8 mouse cellular contexts compared by ENCODE assay signal in the genomic region with DNA sequence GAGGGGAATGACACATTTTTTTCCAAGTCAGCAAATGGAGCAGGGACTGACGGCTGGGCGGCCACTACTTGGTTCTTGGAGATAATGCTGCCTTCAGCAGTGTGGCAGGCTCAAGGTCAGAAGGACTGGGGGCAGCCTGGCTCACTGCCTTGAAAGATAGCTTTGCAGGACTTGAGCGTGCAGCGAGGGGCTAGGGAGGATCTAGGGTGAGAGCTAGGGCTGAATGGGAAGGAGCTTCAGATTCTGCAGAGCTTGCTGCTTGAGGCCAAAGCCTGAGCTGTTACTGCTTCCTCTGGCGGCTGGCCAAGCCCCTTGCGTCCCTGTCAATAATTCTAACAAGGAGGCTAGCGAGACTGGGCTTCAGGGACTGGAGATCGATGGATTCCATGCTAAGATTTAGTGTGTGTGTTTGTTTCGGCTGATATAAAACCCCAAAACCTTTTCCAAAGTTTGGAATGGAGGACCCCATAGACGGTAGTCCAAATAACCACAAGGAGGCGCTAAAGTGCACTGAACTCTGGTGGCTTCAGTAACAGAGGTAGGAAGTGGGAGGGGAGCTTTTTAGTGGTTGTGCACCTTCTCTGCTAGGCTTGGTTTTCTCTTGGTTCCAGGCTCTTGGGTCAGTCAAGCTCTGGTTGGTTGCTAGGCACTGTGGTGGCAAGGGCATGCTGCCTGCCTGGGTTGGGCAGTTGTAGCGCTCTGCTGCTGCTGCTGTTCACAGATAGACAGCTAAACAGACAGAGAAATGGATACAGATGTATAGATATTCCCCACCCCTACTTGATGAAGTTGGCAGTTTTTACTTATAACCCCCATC. TPM values are rescaled to one million over a fixed set of nuclear protein-coding genes. Genes with fewer than 3 reads are reported as not detected.
DNase-seq lines count a peak whose midpoint lies in the region; ATAC-seq and TF ChIP-seq lines count a peak whose summit lies in the region.

No protein-coding gene starts in this region.

- H3K9ac ChIP-seq in heart, embryonic 13.5 days: peak overlapping the region; percentile 84
- peak overlapping the region; percentile 79 for H3K9ac ChIP-seq in kidney, embryonic 16.5 days (replicated peaks; ENCODE audit: low read length)
- H3K9ac ChIP-seq in liver, embryonic 12.5 days: peak overlapping the region; percentile 39; the same call in 1 of the 2 replicates
- H3K9ac ChIP-seq in stomach, embryonic 16.5 days (ENCODE audit: low read length): peak overlapping the region; percentile 75

- H3K9me3 ChIP-seq in heart, embryonic 13.5 days: no peaks in the 10 kb centered on the region
- H3K9me3 ChIP-seq in kidney, embryonic 16.5 days (ENCODE audit: low read length): no peaks in the 10 kb centered on the region
- no peaks in the 10 kb centered on the region for H3K9me3 ChIP-seq in liver, embryonic 12.5 days (replicated peaks)
- H3K9me3 ChIP-seq in stomach, embryonic 16.5 days (replicated peaks; ENCODE audit: control insufficient read depth, low read length): no peaks in the 10 kb centered on the region

- peak; percentile 81 for ATAC-seq in CD4-positive, CD25-positive, alpha-beta regulatory T cell, adult 4 months
- ATAC-seq in erythroblast, adult 5-6 weeks (replicated peaks; ENCODE audit: low FRiP score, poor library complexity, severe bottlenecking): peak; percentile 60
- peak; percentile 10; the same call in 1 of the 2 replicates for ATAC-seq in heart, embryonic 13.5 days (ENCODE audit: extremely low read depth, insufficient number of reproducible peaks, low FRiP score, low TSS enrichment)
- ATAC-seq in kidney, embryonic 16.5 days (ENCODE audit: low FRiP score, low TSS enrichment): peak; percentile 65
- ATAC-seq in liver, embryonic 12.5 days: peak; percentile 30; the same call in 1 of the 2 replicates
- peak; percentile 53 for ATAC-seq in stomach, embryonic 16.5 days (ENCODE audit: insufficient read depth, low FRiP score)

- WGBS in heart, embryonic 13.5 days: 7% methylated on average over 12 of the region's 12 CpGs
- 10% methylated on average over 12 of the region's 12 CpGs for WGBS in kidney, embryonic 16.5 days
- 27% methylated on average over 12 of the region's 12 CpGs for WGBS in liver, embryonic 12.5 days (ENCODE audit: insufficient replicate concordance)
- 10% methylated on average over 12 of the region's 12 CpGs for WGBS in stomach, embryonic 16.5 days

- peaks cover 67% of the 10 kb centered on the region for H3K36me3 ChIP-seq in heart, embryonic 13.5 days
- H3K36me3 ChIP-seq in kidney, embryonic 16.5 days (ENCODE audit: insufficient read depth, low read length): peaks cover 40% of the 10 kb centered on the region
- peaks cover 99% of the 10 kb centered on the region for H3K36me3 ChIP-seq in liver, embryonic 12.5 days
- H3K36me3 ChIP-seq in stomach, embryonic 16.5 days (ENCODE audit: control insufficient read depth, insufficient read depth, low read length): peaks cover 18% of the 10 kb centered on the region

- no peaks in the 10 kb centered on the region for H3K27me3 ChIP-seq in heart, embryonic 13.5 days (replicated peaks)
- H3K27me3 ChIP-seq in kidney, embryonic 16.5 days (ENCODE audit: insufficient read depth, low read length): no peaks in the 10 kb centered on the region
- H3K27me3 ChIP-seq in liver, embryonic 12.5 days (replicated peaks): no peaks in the 10 kb centered on the region
- no peaks in the 10 kb centered on the region for H3K27me3 ChIP-seq in stomach, embryonic 16.5 days (ENCODE audit: control insufficient read depth, insufficient read depth, low read length)

- peak; percentile 48 for TF ChIP-seq CTCF in bone marrow macrophage, adult 2 months (IDR thresholded peaks at IDR 0.05; ENCODE audit: low read depth, low read length)

- peak overlapping the region; percentile 77 for H3K4me2 ChIP-seq in heart, embryonic 13.5 days
- H3K4me2 ChIP-seq in kidney, embryonic 16.5 days (replicated peaks; ENCODE audit: low read depth, low read length): peak overlapping the region; percentile 61
- H3K4me2 ChIP-seq in liver, embryonic 12.5 days: peak overlapping the region; percentile 38
- peak overlapping the region; percentile 69 for H3K4me2 ChIP-seq in stomach, embryonic 16.5 days (ENCODE audit: low read depth, low read length)

- peak; percentile 92 for DNase-seq in naive thymus-derived CD4-positive, alpha-beta T cell, adult 2 months (ENCODE audit: low read depth)

- H3K27ac ChIP-seq in bone marrow macrophage, adult 2 months (ENCODE audit: insufficient read depth, low read depth, low read length): peak overlapping the region; percentile 99
- peak overlapping the region; percentile 100 for H3K27ac ChIP-seq in heart, embryonic 13.5 days (replicated peaks)
- H3K27ac ChIP-seq in kidney, embryonic 16.5 days (ENCODE audit: low read length): peak overlapping the region; percentile 100
- H3K27ac ChIP-seq in liver, embryonic 12.5 days: peak overlapping the region; percentile 82
- peak overlapping the region; percentile 100 for H3K27ac ChIP-seq in stomach, embryonic 16.5 days (ENCODE audit: low read length)

- H3K4me1 ChIP-seq in bone marrow macrophage, adult 2 months (ENCODE audit: control insufficient read depth, insufficient read depth, low read length): peaks cover 39% of the 10 kb centered on the region
- H3K4me1 ChIP-seq in heart, embryonic 13.5 days: peaks cover 71% of the 10 kb centered on the region
- peaks cover 63% of the 10 kb centered on the region for H3K4me1 ChIP-seq in kidney, embryonic 16.5 days (ENCODE audit: insufficient read depth, low read length)
- H3K4me1 ChIP-seq in liver, embryonic 12.5 days: peaks cover 65% of the 10 kb centered on the region
- H3K4me1 ChIP-seq in stomach, embryonic 16.5 days (ENCODE audit: control insufficient read depth, insufficient read depth, low read length): peaks cover 69% of the 10 kb centered on the region

- no peak for TF ChIP-seq POLR2A in bone marrow macrophage, adult 2 months (IDR thresholded peaks at IDR 0.05; ENCODE audit: borderline replicate concordance, low read depth, low read length)

- peak overlapping the region; percentile 37 for H3K4me3 ChIP-seq in bone marrow macrophage, adult 2 months (ENCODE audit: insufficient read depth, low read length)
- peak overlapping the region; percentile 32 for H3K4me3 ChIP-seq in heart, embryonic 13.5 days
- H3K4me3 ChIP-seq in kidney, embryonic 16.5 days (ENCODE audit: low read length): peak overlapping the region; percentile 9; the same call in 1 of the 2 replicates
- no peak overlapping the region for H3K4me3 ChIP-seq in liver, embryonic 12.5 days
- H3K4me3 ChIP-seq in stomach, embryonic 16.5 days (replicated peaks; ENCODE audit: low read length): peak overlapping the region; percentile 36

RNA-seq across cellular contexts. Expression of a gene that starts 25.1 kb away (rescaled TPM):
- polyA plus RNA-seq in CD4-positive, CD25-positive, alpha-beta regulatory T cell, adult 4 months (2017; shearing (Covaris generic)): 10 to 100 TPM; 37.8 to 86.7 TPM
- polyA plus RNA-seq in bone marrow macrophage, adult 2 months (2012; ENCODE audit: insufficient read depth, insufficient read length, missing spikeins): 110 TPM in 2 replicates
- 121 and 149 TPM in 2 replicates for total RNA-seq in erythroblast, adult 5-6 weeks (2015; ENCODE audit: low replicate concordance)
- total RNA-seq in erythroblast, adult 5-6 weeks (2017; ENCODE audit: low replicate concordance): 118 and 183 TPM in 2 replicates
- polyA plus RNA-seq in heart, embryonic 13.5 days (2015; fragmentation: Nextera tagmentation; extraction: Ambion mirVana): 100.0 and 109 TPM in 2 replicates
- 184 and 191 TPM in 2 replicates for polyA plus RNA-seq in kidney, embryonic 16.5 days (2015; fragmentation: Nextera tagmentation; extraction: Ambion mirVana)
- polyA plus RNA-seq in liver, embryonic 12.5 days (2016; fragmentation: Nextera tagmentation; extraction: Ambion mirVana): 168 and 173 TPM in 2 replicates
- polyA plus RNA-seq in stomach, embryonic 16.5 days (2015; fragmentation: Nextera tagmentation; extraction: Ambion mirVana): 138 and 146 TPM in 2 replicates

RNA-seq across cellular contexts. Expression of a gene that starts 25.3 kb away (rescaled TPM):
- polyA plus RNA-seq in CD4-positive, CD25-positive, alpha-beta regulatory T cell, adult 4 months (2017; shearing (Covaris generic)): 1 to 10 TPM; 1.1 to 2.2 TPM
- 66.4 and 67.4 TPM in 2 replicates for polyA plus RNA-seq in bone marrow macrophage, adult 2 months (2012; ENCODE audit: insufficient read depth, insufficient read length, missing spikeins)
- total RNA-seq in erythroblast, adult 5-6 weeks (2015; ENCODE audit: low replicate concordance): 42.0 and 69.4 TPM in 2 replicates
- 51.8 and 55.1 TPM in 2 replicates for total RNA-seq in erythroblast, adult 5-6 weeks (2017; ENCODE audit: low replicate concordance)
- 74.5 and 76.8 TPM in 2 replicates for polyA plus RNA-seq in heart, embryonic 13.5 days (2015; fragmentation: Nextera tagmentation; extraction: Ambion mirVana)
- polyA plus RNA-seq in kidney, embryonic 16.5 days (2015; fragmentation: Nextera tagmentation; extraction: Ambion mirVana): 40.9 and 44.2 TPM in 2 replicates
- polyA plus RNA-seq in liver, embryonic 12.5 days (2016; fragmentation: Nextera tagmentation; extraction: Ambion mirVana): 26.0 and 28.6 TPM in 2 replicates
- polyA plus RNA-seq in stomach, embryonic 16.5 days (2015; fragmentation: Nextera tagmentation; extraction: Ambion mirVana): 27.7 and 29.0 TPM in 2 replicates

RNA-seq across cellular contexts. Expression of a gene that starts 33.1 kb away (rescaled TPM):
- polyA plus RNA-seq in CD4-positive, CD25-positive, alpha-beta regulatory T cell, adult 4 months (2017; shearing (Covaris generic)): under 1 TPM in 1 of 2 experiments, not detected in 1; 0.20 TPM
- polyA plus RNA-seq in bone marrow macrophage, adult 2 months (2012; ENCODE audit: insufficient read depth, insufficient read length, missing spikeins): 2.0 and 2.4 TPM in 2 replicates
- total RNA-seq in erythroblast, adult 5-6 weeks (2015; ENCODE audit: low replicate concordance): not detected in 2 replicates
- not detected in 2 replicates for total RNA-seq in erythroblast, adult 5-6 weeks (2017; ENCODE audit: low replicate concordance)
- 0.96 and 1.0 TPM in 2 replicates for polyA plus RNA-seq in heart, embryonic 13.5 days (2015; fragmentation: Nextera tagmentation; extraction: Ambion mirVana)
- 2.2 and 2.9 TPM in 2 replicates for polyA plus RNA-seq in kidney, embryonic 16.5 days (2015; fragmentation: Nextera tagmentation; extraction: Ambion mirVana)
- polyA plus RNA-seq in liver, embryonic 12.5 days (2016; fragmentation: Nextera tagmentation; extraction: Ambion mirVana): 0.44 and 0.59 TPM in 2 replicates
- 0.56 and 0.83 TPM in 2 replicates for polyA plus RNA-seq in stomach, embryonic 16.5 days (2015; fragmentation: Nextera tagmentation; extraction: Ambion mirVana)

RNA-seq across cellular contexts. Expression of a gene that starts 48.9 kb away (rescaled TPM):
- 10 to 100 TPM; 16.9 to 28.1 TPM for polyA plus RNA-seq in CD4-positive, CD25-positive, alpha-beta regulatory T cell, adult 4 months (2017; shearing (Covaris generic))
- polyA plus RNA-seq in bone marrow macrophage, adult 2 months (2012; ENCODE audit: insufficient read depth, insufficient read length, missing spikeins): 24.2 and 28.7 TPM in 2 replicates
- 2.3 and 3.7 TPM in 2 replicates for total RNA-seq in erythroblast, adult 5-6 weeks (2015; ENCODE audit: low replicate concordance)
- total RNA-seq in erythroblast, adult 5-6 weeks (2017; ENCODE audit: low replicate concordance): 5.4 and 9.1 TPM in 2 replicates
- 18.8 and 23.2 TPM in 2 replicates for polyA plus RNA-seq in heart, embryonic 13.5 days (2015; fragmentation: Nextera tagmentation; extraction: Ambion mirVana)
- polyA plus RNA-seq in kidney, embryonic 16.5 days (2015; fragmentation: Nextera tagmentation; extraction: Ambion mirVana): 44.2 and 46.8 TPM in 2 replicates
- 23.5 and 24.3 TPM in 2 replicates for polyA plus RNA-seq in liver, embryonic 12.5 days (2016; fragmentation: Nextera tagmentation; extraction: Ambion mirVana)
- 39.0 and 45.8 TPM in 2 replicates for polyA plus RNA-seq in stomach, embryonic 16.5 days (2015; fragmentation: Nextera tagmentation; extraction: Ambion mirVana)

Comparison
In these comparisons a context has a peak if more than half of its experiments do, and no peak if none do; other contexts are left out.
1. ATAC-seq: peak in every context shown above with its lines; median percentile 81 in CD4-positive, CD25-positive, alpha-beta regulatory T cell, adult 4 months; 65 in kidney, embryonic 16.5 days; 60 in erythroblast, adult 5-6 weeks; 53 in stomach, embryonic 16.5 days; 30 in liver, embryonic 12.5 days; 10 in heart, embryonic 13.5 days.